Mouse (Mus musculus) E14TG2a.4 (cell line): ENCODE measurements around the gene Ehbp1.

Experiments used
- CTCF ChIP-seq: conservative IDR thresholded peaks from 2 replicates; pipeline ENCODE4 v1.5.1; 2014; ENCODE audit warnings: low read length
- NANOG ChIP-seq: IDR thresholded peaks from 2 replicates; pipeline ENCODE4 v1.6.1; 2014; ENCODE audit warnings: borderline replicate concordance, low read length, mixed read lengths
- POU5F1 ChIP-seq: IDR thresholded peaks from 2 replicates; pipeline ENCODE4 v1.6.1; 2014; ENCODE audit warnings: low read length, borderline replicate concordance

- no peak for TF ChIP-seq CTCF
- no peak for TF ChIP-seq POU5F1
- no peak for TF ChIP-seq NANOG
Observed at GRCm38 (mm10) chr11:22089346-22089745, 252.7 kb downstream of the Ehbp1 start.
